Mouse (Mus musculus): ENCODE results near the gene Atg2a.

GRCm38 (mm10) chr19:6241274-6242107 lies at the start of gene Atg2a:
- TF ChIP-seq CTCF (IDR thresholded peaks at IDR 0.05; ENCODE audit: extremely low read depth, insufficient read depth, insufficient read length, insufficient replicate concordance) (no peak), POLR2A (IDR thresholded peaks at IDR 0.05; ENCODE audit: low read depth, low read length) (peak; percentile 51)

All from spleen, adult 2 months (tissue).